Mouse (Mus musculus) neural tube, embryonic 15.5 days (tissue): ENCODE data around the gene Cage1. TPM values are rescaled to one million over a fixed set of nuclear protein-coding genes. Genes with fewer than 3 reads are reported as not detected.

ENCODE experiments used
- ATAC-seq: fragments of 200-750 bp; cut with Nextera tagmentation; 2 replicates; pipeline ENCODE4 v1.8.0; 2017; ENCODE audit warnings: mild to moderate bottlenecking, moderate TSS enrichment, moderate library complexity; ENCODE audit not compliant: low FRiP score
- H3K27ac ChIP-seq: fragments of 300-500 bp; sonication (generic); replicated peaks from 2 replicates; pipeline ENCODE4 v1.5.1; 2015; ENCODE audit warnings: mild to moderate bottlenecking, inconsistent platforms
- H3K27me3 ChIP-seq: fragments of 300-500 bp; sonication (generic); replicated peaks from 2 replicates; pipeline ENCODE4 v1.6.1; 2015; ENCODE audit warnings: inconsistent platforms
- H3K36me3 ChIP-seq: fragments of 300-500 bp; sonication (generic); 2 replicates; pipeline ENCODE4 v1.6.1; 2015; ENCODE audit warnings: inconsistent platforms
- H3K4me1 ChIP-seq: fragments of 300-500 bp; sonication (generic); 2 replicates; pipeline ENCODE4 v1.6.1; 2015; ENCODE audit warnings: inconsistent platforms
- H3K4me2 ChIP-seq: fragments of 300-500 bp; sonication (generic); 2 replicates; pipeline ENCODE4 v1.6.1; 2015; ENCODE audit warnings: inconsistent platforms, mild to moderate bottlenecking, moderate library complexity
- H3K4me3 ChIP-seq: fragments of 300-500 bp; sonication (generic); replicated peaks from 2 replicates; pipeline ENCODE4 v1.5.1; 2015; ENCODE audit warnings: mild to moderate bottlenecking, inconsistent platforms
- H3K9ac ChIP-seq: fragments of 300-500 bp; sonication (generic); replicated peaks from 2 replicates; pipeline ENCODE4 v1.6.1; 2015; ENCODE audit warnings: mild to moderate bottlenecking, inconsistent platforms
- H3K9me3 ChIP-seq: fragments of 300-500 bp; sonication (generic); replicated peaks from 2 replicates; pipeline ENCODE4 v1.6.1; 2016; ENCODE audit warnings: inconsistent platforms
- WGBS: fragments of 180-500 bp; shearing (Covaris S2); methylation state at CpG from one replicate; pipeline ENCODE4 v1.1.7; 2015; ENCODE audit warnings: mixed read lengths; 5-methylcytosine and 5-hydroxymethylcytosine counted together
- polyA plus RNA-seq: library from polyadenylated mRNA; unstranded; fragments of >200 nt; fragmentation: Nextera tagmentation; extraction: Ambion mirVana; gene quantifications from 2 replicates; pipeline ENCODE4 v1.2.1, GENCODE M21; 2015

The Cage1 gene
- polyA plus RNA-seq, 1 experiment from 2014 or later: 2.6 TPM

- 95% methylated on average over 11 of the region's 11 CpGs for WGBS
- Histone ChIP-seq H3K36me3 (peaks cover 40% of the 10 kb centered on the region), H3K9me3 (no peaks in the 10 kb centered on the region), H3K9ac (no peak overlapping the region), H3K27me3 (no peaks in the 10 kb centered on the region), H3K4me1 (no peaks in the 10 kb centered on the region), H3K4me2 (no peak overlapping the region), H3K27ac (no peak overlapping the region), H3K4me3 (no peak overlapping the region)
- ATAC-seq: no peak
Observed at GRCm38 (mm10) chr13:38062678-38063077, 25.8 kb upstream of the Cage1 start.

DNA sequence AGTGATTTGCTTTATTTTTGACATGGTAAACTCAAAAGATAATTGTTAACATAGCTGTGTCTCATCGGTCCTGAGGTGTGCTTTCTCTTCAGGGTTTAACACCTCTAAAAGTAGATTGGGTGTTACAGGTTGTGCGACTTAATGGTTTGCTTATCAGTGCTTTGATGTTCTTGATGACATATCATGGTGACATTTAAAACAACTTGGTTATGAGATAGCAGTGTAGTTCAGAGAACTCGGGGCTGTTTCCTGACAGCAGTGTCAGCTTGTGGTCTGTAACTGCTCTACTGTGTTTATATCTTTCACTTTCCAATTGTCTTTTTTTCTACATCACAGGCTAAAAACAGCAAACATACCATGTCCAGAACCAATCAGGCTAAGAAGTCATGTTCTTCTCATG is 13.0 kb upstream of the Cage1 start:
- 94% methylated on average over 3 of the region's 3 CpGs for WGBS
- no peak overlapping the region for H3K4me3 ChIP-seq
- no peak overlapping the region for H3K4me2 ChIP-seq
- no peaks in the 10 kb centered on the region for H3K4me1 ChIP-seq
- peaks cover 88% of the 10 kb centered on the region for H3K36me3 ChIP-seq
- no peaks in the 10 kb centered on the region for H3K9me3 ChIP-seq
- no peak overlapping the region for H3K9ac ChIP-seq
- H3K27ac ChIP-seq: no peak overlapping the region
- ATAC-seq: no peak
- no peaks in the 10 kb centered on the region for H3K27me3 ChIP-seq

DNA sequence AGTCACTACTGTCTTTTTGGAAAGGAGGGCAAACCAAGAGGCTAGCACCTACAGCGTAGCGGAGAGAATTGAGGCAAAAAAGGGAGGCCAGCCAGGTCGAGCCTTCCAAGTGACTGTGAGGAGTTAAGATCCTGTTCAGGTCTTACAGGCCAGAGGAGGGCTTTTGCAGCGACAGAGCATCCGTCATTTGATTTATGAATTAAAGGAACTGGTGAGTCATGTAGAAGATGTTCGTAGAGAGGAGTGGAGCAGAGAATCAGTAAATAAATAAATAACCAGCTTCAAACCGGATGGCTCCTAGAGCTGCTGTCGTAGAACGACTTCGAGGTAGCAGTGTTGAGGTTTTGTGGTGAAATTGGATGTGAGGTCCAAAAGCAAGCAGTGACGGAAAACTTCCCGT is 942 bp upstream of the Cage1 start:
- Histone ChIP-seq H3K4me3 (peak overlapping the region; percentile 86), H3K27me3 (no peaks in the 10 kb centered on the region), H3K4me1 (peaks cover 24% of the 10 kb centered on the region), H3K4me2 (peak overlapping the region; percentile 95), H3K9me3 (no peaks in the 10 kb centered on the region), H3K36me3 (peaks cover 29% of the 10 kb centered on the region), H3K9ac (peak overlapping the region; percentile 77), H3K27ac (no peak overlapping the region)
- no peak for ATAC-seq
- 55% methylated on average over 12 of the region's 12 CpGs for WGBS

DNA sequence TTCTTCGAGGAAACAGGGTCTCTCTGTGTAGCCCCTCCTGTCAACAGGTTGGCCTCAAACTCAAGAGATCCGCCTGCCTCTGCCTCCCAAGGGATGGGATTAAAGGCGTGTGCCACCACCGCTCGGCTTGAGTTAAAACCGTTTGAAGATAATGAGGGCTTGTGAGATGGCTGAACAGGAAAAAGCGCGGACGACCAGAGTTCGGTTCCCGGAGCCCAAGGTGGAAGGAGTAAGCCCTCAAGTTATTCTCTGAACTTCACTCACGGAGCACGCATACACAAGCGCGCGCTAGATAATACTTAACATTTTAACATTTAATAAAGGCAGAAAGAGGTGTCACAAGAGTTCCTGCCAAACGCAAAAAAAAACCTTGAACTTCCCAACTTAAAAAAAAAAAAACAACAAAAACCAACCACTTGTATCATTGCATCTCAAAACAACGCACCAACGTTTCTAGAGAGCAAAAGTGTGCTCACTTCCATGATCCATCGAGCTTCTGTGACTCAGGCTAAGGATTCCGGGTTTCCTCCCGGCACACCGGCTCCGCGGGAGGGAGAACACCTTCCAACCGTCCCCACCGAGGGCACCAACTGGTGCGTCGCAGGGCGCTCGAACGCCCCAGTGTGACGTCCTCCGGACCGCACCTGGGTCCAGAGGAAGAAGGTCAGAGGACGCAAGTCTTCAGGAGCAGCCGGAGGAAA is 376 bp downstream of the Cage1 start, which contains the start of gene Riok1:
Gene Riok1 (plus strand): TSS at position 653 of the 701 bp plus-strand sequence.
- no peaks in the 10 kb centered on the region for H3K27me3 ChIP-seq
- peaks cover 24% of the 10 kb centered on the region for H3K4me1 ChIP-seq
- H3K36me3 ChIP-seq: peaks cover 17% of the 10 kb centered on the region
- H3K27ac ChIP-seq: peak within 1 kb of the TSS; percentile 88
- no peaks in the 10 kb centered on the region for H3K9me3 ChIP-seq
- peak within 1 kb of the TSS; percentile 86 for H3K4me3 ChIP-seq
- peak within 1 kb of the TSS; percentile 95 for H3K4me2 ChIP-seq
- peak; percentile 75 for ATAC-seq
- peak within 1 kb of the TSS; percentile 77 for H3K9ac ChIP-seq
- 10% methylated on average over 37 of the region's 37 CpGs for WGBS

DNA sequence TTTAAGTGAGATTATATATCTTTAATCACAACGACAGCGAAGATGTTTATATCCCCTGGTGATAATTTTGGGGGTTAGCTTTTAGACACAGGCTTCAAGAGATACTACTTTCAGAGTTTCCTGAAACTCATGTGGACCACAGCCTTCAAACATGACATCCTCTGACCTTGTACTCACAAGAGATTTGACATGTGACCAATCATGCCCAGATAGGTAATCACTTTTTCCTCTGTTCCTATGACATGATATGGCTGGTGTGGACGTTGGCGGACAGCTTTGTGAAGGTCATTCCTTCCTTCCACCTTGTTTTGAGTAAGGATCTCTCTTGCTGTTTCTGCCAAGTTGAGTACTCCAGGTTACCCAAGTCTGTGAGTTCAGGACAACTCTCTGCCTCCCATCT is 8.5 kb downstream of the Cage1 start:
- Histone ChIP-seq H3K4me1 (no peaks in the 10 kb centered on the region), H3K9me3 (no peaks in the 10 kb centered on the region), H3K27me3 (no peaks in the 10 kb centered on the region), H3K9ac (no peak overlapping the region), H3K4me2 (no peak overlapping the region), H3K27ac (no peak overlapping the region), H3K4me3 (no peak overlapping the region), H3K36me3 (no peaks in the 10 kb centered on the region)
- no peak for ATAC-seq
- WGBS: 87% methylated on average over 4 of the region's 4 CpGs

DNA sequence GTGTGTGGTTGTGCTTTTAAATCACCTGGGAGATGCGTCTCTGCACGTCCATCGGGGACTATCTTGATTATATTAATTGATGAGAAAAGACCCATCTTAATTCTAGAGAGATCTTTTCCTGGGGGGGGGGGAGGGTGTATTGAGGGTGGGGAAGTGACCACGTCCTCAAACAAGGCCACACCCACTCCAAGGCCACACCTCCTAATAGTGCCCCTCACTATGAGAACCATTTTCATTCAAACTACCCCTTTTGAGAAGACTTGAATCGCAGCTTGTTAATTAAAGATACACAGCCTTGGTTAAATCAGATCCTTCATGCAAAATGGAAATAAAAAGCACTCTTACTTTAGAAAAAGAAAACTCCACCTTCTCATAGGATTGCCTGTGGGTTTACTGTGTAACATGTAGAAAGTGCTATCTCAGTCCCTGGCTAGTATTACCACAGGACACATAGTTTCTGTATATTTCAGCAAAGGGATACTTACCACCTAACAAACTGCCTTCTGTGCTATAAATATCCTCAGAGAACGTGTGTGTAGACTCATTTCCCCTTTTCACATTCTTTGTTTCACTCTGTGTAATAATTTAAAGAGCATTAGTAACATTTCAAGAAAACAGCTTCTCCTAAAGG is 9.1 kb downstream of the Cage1 start:
- Histone ChIP-seq H3K9ac (no peak overlapping the region), H3K27ac (no peak overlapping the region), H3K9me3 (no peaks in the 10 kb centered on the region), H3K4me3 (no peak overlapping the region), H3K36me3 (no peaks in the 10 kb centered on the region), H3K4me2 (no peak overlapping the region), H3K27me3 (no peaks in the 10 kb centered on the region), H3K4me1 (no peaks in the 10 kb centered on the region)
- ATAC-seq: no peak
- 65% methylated on average over 6 of the region's 6 CpGs for WGBS

- H3K36me3 ChIP-seq: no peaks in the 10 kb centered on the region
- ATAC-seq: no peak
- no peak overlapping the region for H3K9ac ChIP-seq
- H3K27me3 ChIP-seq: no peaks in the 10 kb centered on the region
- WGBS: 49% methylated on average over 4 of the region's 4 CpGs
- H3K4me2 ChIP-seq: no peak overlapping the region
- H3K4me3 ChIP-seq: no peak overlapping the region
- no peaks in the 10 kb centered on the region for H3K4me1 ChIP-seq
- no peak overlapping the region for H3K27ac ChIP-seq
- no peaks in the 10 kb centered on the region for H3K9me3 ChIP-seq
Observed at GRCm38 (mm10) chr13:38025874-38026273, 11.0 kb downstream of the Cage1 start.

GRCm38 (mm10) chr13:38018791-38019190 is 18.1 kb downstream of the Cage1 start:
- Histone ChIP-seq H3K4me3 (no peak overlapping the region), H3K4me1 (no peaks in the 10 kb centered on the region), H3K9ac (no peak overlapping the region), H3K9me3 (no peaks in the 10 kb centered on the region), H3K27me3 (no peaks in the 10 kb centered on the region), H3K27ac (no peak overlapping the region), H3K36me3 (no peaks in the 10 kb centered on the region), H3K4me2 (no peak overlapping the region)
- ATAC-seq: no peak
- 79% methylated on average over 3 of the region's 3 CpGs for WGBS

- 92% methylated on average over 4 of the region's 4 CpGs for WGBS
- Histone ChIP-seq H3K27me3 (no peaks in the 10 kb centered on the region), H3K9ac (no peak overlapping the region), H3K4me3 (no peak overlapping the region), H3K4me1 (no peaks in the 10 kb centered on the region), H3K36me3 (no peaks in the 10 kb centered on the region), H3K4me2 (no peak overlapping the region), H3K27ac (no peak overlapping the region), H3K9me3 (no peaks in the 10 kb centered on the region)
- ATAC-seq: no peak
Observed at GRCm38 (mm10) chr13:38015591-38015990, 21.3 kb downstream of the Cage1 start.

- H3K36me3 ChIP-seq: no peaks in the 10 kb centered on the region
- H3K4me1 ChIP-seq: no peaks in the 10 kb centered on the region
- H3K27ac ChIP-seq: no peak overlapping the region
- no peak overlapping the region for H3K9ac ChIP-seq
- no peaks in the 10 kb centered on the region for H3K27me3 ChIP-seq
- H3K4me3 ChIP-seq: no peak overlapping the region
- WGBS: 87% methylated on average over 5 of the region's 5 CpGs
- no peak overlapping the region for H3K4me2 ChIP-seq
- ATAC-seq: no peak
- no peaks in the 10 kb centered on the region for H3K9me3 ChIP-seq
Observed at GRCm38 (mm10) chr13:38012436-38012835, 24.4 kb downstream of the Cage1 start.

DNA sequence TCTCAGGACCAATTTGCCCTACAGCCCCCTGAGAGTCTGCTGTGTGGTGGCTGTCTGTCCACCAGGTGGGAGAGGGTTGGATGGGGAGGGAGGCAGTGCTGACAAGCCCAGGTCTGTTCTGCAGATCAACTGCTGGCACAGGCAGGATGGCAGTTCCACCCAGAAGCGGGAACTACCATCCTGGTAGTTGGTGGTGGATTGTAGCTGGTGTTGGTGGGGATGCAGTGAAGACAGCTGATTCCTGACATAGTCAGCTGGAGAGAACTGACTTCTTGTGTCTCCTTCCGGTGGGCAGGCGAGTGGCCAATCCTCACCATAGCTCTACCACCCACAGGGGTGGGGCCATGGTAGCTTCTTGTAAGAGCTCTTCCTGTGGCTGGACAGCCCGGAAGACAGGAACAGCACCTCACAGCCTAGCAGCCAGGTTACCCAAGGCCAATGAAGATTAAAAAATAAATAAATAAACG is 26.4 kb downstream of the Cage1 start:
- Histone ChIP-seq H3K27me3 (no peaks in the 10 kb centered on the region), H3K9me3 (no peaks in the 10 kb centered on the region), H3K4me2 (no peak overlapping the region), H3K27ac (no peak overlapping the region), H3K4me3 (no peak overlapping the region), H3K36me3 (no peaks in the 10 kb centered on the region), H3K4me1 (no peaks in the 10 kb centered on the region), H3K9ac (no peak overlapping the region)
- ATAC-seq: no peak
- 79% methylated on average over 5 of the region's 5 CpGs for WGBS

GRCm38 (mm10) chr13:38009721-38010408 is 27.0 kb downstream of the Cage1 start:
- Histone ChIP-seq H3K27ac (no peak overlapping the region), H3K4me1 (no peaks in the 10 kb centered on the region), H3K9ac (no peak overlapping the region), H3K9me3 (no peaks in the 10 kb centered on the region), H3K4me3 (no peak overlapping the region), H3K27me3 (no peaks in the 10 kb centered on the region), H3K4me2 (no peak overlapping the region), H3K36me3 (no peaks in the 10 kb centered on the region)
- 78% methylated on average over 5 of the region's 5 CpGs for WGBS
- ATAC-seq: no peak
